Mouse (Mus musculus): ENCODE data around the gene Armc12. TPM values are rescaled to one million over a fixed set of nuclear protein-coding genes. Genes with fewer than 3 reads are reported as not detected.

Gene Armc12
- polyA plus RNA-seq, 1 experiment from 2014 or later = not detected

DNA sequence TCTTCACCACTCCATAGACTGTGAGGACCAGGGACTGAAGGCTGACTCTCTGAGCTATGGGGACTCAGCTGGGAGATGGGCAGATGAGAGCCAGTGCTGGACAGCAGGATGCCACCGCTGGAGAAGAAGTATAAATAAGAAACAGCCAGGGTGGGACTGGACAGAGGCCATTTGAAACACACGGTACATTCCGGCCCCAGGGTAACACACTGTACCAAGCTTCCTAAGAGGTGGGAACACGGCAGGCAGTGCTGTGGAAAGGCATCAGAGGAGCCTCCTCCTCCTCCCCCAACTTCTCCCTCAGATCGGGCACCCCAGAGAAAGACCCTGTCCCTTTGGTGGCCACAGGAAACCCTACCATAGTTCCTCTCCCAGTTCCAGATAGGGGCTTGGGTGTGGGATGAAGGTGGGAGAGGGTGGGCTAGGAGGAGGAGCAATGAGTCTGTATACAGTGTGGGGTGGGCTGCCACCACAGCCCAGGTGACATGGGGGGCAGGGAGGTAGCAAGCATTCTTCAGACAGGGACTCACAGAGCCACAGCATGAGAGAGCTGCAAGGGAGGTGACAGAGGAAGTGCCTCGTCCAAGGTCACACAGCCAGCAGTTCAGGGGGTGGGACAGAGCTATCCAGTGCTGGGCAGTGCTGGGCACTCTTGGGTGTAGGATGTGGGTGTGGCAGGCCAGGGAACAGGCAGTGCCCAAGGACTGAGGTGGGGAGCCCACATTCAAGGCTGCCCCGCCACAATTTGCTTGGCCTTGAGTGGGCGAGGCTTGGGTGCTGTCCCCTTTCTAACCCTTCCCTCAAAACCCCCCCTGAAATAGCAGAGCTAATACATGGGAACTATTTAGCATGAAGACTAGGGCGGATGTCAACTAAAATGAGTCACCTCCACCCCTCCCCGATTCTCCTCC, 14.9 kb upstream of the Armc12 start:
- H3K4me3 ChIP-seq = no peak overlapping the region

DNA sequence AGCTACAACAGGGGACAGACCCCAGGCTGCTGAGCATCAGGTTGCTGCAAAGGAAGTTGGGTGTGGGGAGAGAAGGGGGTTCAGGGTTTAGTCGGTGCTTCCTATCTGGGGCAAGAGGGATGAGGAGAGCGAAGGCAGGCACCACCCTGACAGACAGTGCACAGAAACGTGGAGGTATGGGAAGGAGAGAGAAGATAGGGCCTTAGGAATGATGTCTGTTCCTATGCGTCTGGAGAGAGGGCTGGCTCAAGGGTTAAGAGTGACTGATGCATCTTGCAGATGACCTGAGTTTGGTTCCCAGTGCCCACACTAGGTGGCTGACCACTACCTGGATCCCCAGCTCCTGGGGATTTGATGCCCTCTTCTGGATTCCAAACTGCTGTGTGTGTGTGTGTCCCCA, 13.7 kb upstream of the Armc12 start:
- WGBS = 54% methylated on average over 4 of the region's 4 CpGs
- Histone ChIP-seq H3K36me3 (no peaks in the 10 kb centered on the region), H3K27me3 (peaks cover 4% of the 10 kb centered on the region; the same call in 1 of the 2 replicates), H3K4me3 (peak overlapping the region; percentile 45), H3K27ac (peak overlapping the region; percentile 94), H3K9me3 (no peaks in the 10 kb centered on the region), H3K4me2 (peak overlapping the region; percentile 86), H3K9ac (no peak overlapping the region; the same call in 1 of the 2 replicates), H3K4me1 (peaks cover 58% of the 10 kb centered on the region)
- no peak for ATAC-seq (ENCODE audit: borderline replicate concordance, extremely low read depth, low FRiP score, low TSS enrichment)

More for the DNA sequence above, 14.9 kb upstream of the Armc12 start:
- H3K9me3 ChIP-seq = no peaks in the 10 kb centered on the region
- no peak for ATAC-seq (ENCODE audit: borderline replicate concordance, extremely low read depth, low FRiP score, low TSS enrichment)
- H3K27ac ChIP-seq = no peak overlapping the region; the same call in 1 of the 2 replicates
- H3K4me1 ChIP-seq = peaks cover 64% of the 10 kb centered on the region
- 47% methylated on average over 10 of the region's 10 CpGs for WGBS
- H3K27me3 ChIP-seq = no peaks in the 10 kb centered on the region; the same call in 1 of the 2 replicates
- no peak overlapping the region for H3K4me2 ChIP-seq
- H3K9ac ChIP-seq = no peak overlapping the region
- H3K36me3 ChIP-seq = no peaks in the 10 kb centered on the region

DNA sequence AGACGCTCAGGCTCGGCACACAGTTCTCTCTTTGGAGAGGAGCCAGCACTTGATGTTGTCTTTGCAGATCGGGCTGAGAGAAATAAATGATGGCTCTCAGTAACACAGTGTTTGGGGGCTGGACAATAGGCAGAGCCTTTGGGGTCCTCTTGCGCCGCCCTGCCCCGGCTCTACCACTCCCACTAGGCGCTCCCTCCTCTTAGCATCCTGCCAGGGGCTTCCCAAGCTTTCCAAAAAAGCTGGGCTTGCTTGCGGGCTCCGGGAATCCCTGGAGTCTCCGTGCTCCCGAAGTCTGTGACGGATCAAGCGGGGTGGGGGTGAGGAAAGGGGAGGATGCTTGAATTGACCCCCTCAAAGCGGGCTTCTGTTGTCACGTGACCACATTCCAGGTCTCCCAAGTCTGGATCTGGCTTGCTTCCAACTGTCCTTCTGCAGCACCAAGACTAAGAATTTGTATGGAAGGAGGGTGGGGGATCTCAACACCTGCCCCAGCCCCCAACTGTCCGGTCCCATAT, 13.1 kb upstream of the Armc12 start, which contains the start of gene Fkbp5:
Gene Fkbp5 (minus strand): TSS at position 87 of the 515 bp plus-strand sequence.
- Histone ChIP-seq H3K27me3 (peaks cover 4% of the 10 kb centered on the region; the same call in 1 of the 2 replicates), H3K27ac (peak within 1 kb of the TSS; percentile 94), H3K9me3 (no peaks in the 10 kb centered on the region), H3K4me3 (peak within 1 kb of the TSS; percentile 45), H3K4me2 (peak within 1 kb of the TSS; percentile 86), H3K9ac (peak within 1 kb of the TSS; percentile 55), H3K36me3 (no peaks in the 10 kb centered on the region), H3K4me1 (peaks cover 57% of the 10 kb centered on the region)
- WGBS = 2% methylated on average over 16 of the region's 16 CpGs
- ATAC-seq (ENCODE audit: borderline replicate concordance, extremely low read depth, low FRiP score, low TSS enrichment) = peak; percentile 85

DNA sequence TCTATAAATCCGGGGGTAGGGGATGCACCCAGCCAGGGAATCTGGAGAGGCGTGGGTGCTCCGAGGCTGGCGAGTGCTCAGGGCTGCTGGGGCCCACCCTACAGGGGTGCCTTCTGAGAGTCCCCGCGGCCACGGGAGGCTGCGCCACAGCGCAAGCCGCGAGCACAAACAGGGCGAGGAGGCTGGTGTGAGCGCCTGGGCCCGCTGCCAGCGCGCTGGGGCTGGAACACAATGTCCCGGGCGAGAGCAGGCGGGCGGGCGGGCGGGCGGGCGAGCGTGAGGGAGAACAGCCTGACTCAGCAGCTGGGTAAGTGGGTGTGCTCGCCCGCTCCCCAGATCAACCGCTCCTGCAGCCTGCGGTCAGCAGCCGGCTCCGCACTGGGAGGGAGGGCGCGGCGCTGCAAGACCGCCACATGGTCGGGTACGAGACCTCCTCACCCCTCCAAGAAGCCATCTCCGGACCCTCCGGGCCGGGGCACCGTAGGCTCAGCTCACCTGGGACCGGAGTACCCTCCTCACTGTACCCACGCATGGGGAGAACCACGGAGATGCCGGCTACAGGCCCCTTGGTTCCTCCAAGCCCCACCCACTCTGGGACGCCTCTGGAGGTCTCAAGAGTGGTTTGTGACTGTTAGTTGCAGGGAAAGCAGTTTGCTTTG, 12.5 kb upstream of the Armc12 start:
- Histone ChIP-seq H3K27me3 (peaks cover 4% of the 10 kb centered on the region; the same call in 1 of the 2 replicates), H3K9ac (peak overlapping the region; percentile 55), H3K4me2 (peak overlapping the region; percentile 86), H3K9me3 (no peaks in the 10 kb centered on the region), H3K27ac (peak overlapping the region; percentile 94), H3K36me3 (no peaks in the 10 kb centered on the region), H3K4me3 (peak overlapping the region; percentile 45), H3K4me1 (peaks cover 52% of the 10 kb centered on the region)
- peak; percentile 85 for ATAC-seq (ENCODE audit: borderline replicate concordance, extremely low read depth, low FRiP score, low TSS enrichment)
- WGBS = under 1% methylated on average over 32 of the region's 46 CpGs

DNA sequence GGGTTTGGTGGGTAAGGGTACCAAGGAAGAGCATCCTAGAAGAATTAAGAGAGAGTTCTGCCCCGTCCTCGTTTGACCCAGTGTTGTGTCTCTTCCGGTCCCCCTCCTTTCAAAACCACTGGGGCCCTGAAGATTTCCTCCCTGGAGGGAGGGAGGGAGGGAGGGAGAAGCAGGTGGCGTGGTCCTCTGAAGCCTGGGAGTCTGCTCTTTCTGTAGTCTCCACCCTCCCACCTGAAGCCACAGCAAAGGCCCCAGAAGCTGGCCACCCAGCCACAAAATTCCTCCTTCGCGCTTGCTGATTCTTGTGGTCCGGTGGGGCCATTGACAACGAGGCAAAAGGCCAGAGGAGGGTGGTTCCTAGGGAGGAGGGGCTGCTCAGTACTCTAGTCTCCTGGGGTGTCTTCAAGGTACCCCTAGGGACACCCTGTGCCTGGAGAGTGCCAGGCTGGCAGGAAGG, 12.0 kb upstream of the Armc12 start:
- Histone ChIP-seq H3K4me3 (peak overlapping the region; percentile 45), H3K36me3 (no peaks in the 10 kb centered on the region), H3K9ac (peak overlapping the region; percentile 55; the same call in 1 of the 2 replicates), H3K27ac (peak overlapping the region; percentile 94), H3K4me2 (peak overlapping the region; percentile 86), H3K9me3 (no peaks in the 10 kb centered on the region), H3K4me1 (peaks cover 56% of the 10 kb centered on the region), H3K27me3 (peaks cover 4% of the 10 kb centered on the region; the same call in 1 of the 2 replicates)
- WGBS = 23% methylated on average over 8 of the region's 8 CpGs
- ATAC-seq (ENCODE audit: borderline replicate concordance, extremely low read depth, low FRiP score, low TSS enrichment) = no peak

DNA sequence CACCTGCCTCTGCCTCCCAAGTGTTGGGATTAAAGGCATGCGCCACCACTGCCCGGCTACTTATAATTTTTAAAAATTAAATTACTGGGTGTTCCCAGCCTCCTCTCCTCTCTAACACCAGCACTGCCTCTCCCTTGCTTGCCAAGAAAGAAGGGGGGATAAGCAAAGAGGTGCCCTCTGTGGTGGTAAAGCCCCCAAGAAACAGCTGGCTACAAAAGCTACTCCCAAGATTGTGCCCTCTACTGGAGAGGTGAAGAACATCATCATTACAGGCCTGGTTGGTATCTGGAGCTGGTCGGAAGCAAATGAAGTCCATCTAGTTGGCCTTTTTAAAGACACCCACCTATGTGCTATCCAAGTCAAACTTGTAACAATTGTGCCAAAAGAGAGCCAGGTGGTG, 10.8 kb upstream of the Armc12 start:
- 87% methylated on average over 3 of the region's 3 CpGs for WGBS
- ATAC-seq (ENCODE audit: borderline replicate concordance, extremely low read depth, low FRiP score, low TSS enrichment) = no peak
- Histone ChIP-seq H3K36me3 (no peaks in the 10 kb centered on the region), H3K4me2 (no peak overlapping the region), H3K9me3 (no peaks in the 10 kb centered on the region), H3K4me1 (peaks cover 56% of the 10 kb centered on the region), H3K4me3 (no peak overlapping the region), H3K27me3 (peaks cover 4% of the 10 kb centered on the region; the same call in 1 of the 2 replicates), H3K9ac (no peak overlapping the region), H3K27ac (no peak overlapping the region)

DNA sequence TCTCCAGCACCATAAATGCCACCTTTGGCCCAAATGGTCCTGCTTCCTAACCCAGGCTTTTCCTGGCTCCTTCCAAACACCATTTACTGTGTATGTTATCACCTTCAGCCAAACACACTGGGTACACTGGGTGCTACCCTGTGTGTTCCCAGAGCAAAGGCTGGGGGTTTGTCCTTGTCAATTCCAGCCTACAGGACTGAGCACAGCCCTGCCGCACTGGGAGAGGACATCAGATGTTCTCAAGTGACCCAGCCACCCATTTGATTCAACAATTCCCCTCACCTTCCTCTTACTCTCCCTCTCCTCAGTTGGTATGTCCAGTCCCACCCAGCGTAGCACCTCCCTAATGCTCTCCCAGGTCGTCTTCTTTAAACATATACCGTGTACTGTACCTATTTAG, 10.0 kb upstream of the Armc12 start:
- 71% methylated on average over 4 of the region's 4 CpGs for WGBS
- Histone ChIP-seq H3K4me3 (no peak overlapping the region), H3K9ac (no peak overlapping the region), H3K4me1 (peaks cover 52% of the 10 kb centered on the region), H3K27me3 (peaks cover 4% of the 10 kb centered on the region; the same call in 1 of the 2 replicates), H3K36me3 (no peaks in the 10 kb centered on the region), H3K4me2 (no peak overlapping the region), H3K27ac (no peak overlapping the region), H3K9me3 (no peaks in the 10 kb centered on the region)
- ATAC-seq (ENCODE audit: borderline replicate concordance, extremely low read depth, low FRiP score, low TSS enrichment) = no peak

DNA sequence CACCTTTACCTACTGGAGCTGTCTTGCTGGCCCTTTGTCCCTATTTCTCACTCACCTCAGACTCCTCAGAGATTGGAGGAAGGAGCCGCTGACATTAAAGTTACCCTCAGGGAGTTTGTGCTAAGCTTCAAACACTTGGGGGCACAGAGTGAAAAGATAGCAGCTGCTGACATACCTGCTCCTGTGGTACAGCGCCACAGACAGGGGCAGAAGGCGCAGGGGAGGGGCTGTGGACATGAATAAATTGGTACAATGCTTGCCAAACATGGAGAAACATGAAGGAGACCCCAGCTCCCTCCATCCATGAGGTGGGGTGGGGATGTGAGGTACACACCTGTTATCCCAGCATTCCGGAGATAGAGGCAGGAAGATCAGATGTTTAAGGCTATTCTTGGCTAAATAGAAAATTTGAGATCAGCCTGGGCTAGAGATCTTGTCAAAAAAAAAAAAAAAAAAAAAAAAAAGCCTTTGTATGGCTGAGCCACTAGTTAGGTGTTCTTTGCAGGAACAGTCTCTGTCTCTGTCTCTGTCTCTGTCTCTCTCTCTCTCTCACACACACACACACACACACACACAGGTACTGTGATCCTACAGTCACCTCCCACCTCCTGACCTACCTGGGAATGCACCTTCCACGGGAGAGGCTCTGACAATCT, 9.4 kb upstream of the Armc12 start:
- Histone ChIP-seq H3K4me3 (no peak overlapping the region), H3K9ac (no peak overlapping the region), H3K9me3 (no peaks in the 10 kb centered on the region), H3K27ac (no peak overlapping the region), H3K27me3 (peaks cover 4% of the 10 kb centered on the region; the same call in 1 of the 2 replicates), H3K36me3 (no peaks in the 10 kb centered on the region), H3K4me1 (peaks cover 46% of the 10 kb centered on the region), H3K4me2 (no peak overlapping the region)
- ATAC-seq (ENCODE audit: borderline replicate concordance, extremely low read depth, low FRiP score, low TSS enrichment) = no peak
- 53% methylated on average over 5 of the region's 5 CpGs for WGBS

DNA sequence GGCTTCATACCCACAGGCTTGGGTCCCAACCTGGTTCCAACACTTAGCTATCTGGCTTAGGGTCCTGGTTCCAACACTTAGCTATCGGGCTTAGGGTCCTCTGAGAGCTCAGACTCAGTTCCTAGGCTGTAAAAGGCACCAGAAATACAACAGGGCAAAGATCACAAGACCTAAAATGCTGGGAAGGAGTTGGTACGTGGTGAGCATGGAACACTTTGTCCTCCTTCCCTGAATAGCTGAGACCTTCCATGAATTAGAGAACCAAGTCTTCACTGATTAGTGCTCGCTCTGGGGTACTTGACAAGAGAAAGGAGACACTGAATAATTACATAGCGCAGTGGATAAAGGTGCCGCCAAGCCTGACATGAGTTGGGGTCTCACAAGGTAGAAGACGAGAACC, 8.7 kb upstream of the Armc12 start:
- H3K9me3 ChIP-seq = no peaks in the 10 kb centered on the region
- peaks cover 4% of the 10 kb centered on the region; the same call in 1 of the 2 replicates for H3K27me3 ChIP-seq
- no peaks in the 10 kb centered on the region for H3K36me3 ChIP-seq
- H3K27ac ChIP-seq = 0 out of 2 replicates have a peak overlapping the region, but pooled peaks have one; percentile 86
- no peak overlapping the region; the same call in 1 of the 2 replicates for H3K9ac ChIP-seq
- no peak for ATAC-seq (ENCODE audit: borderline replicate concordance, extremely low read depth, low FRiP score, low TSS enrichment)
- H3K4me3 ChIP-seq = peak overlapping the region; percentile 54; the same call in 1 of the 2 replicates
- H3K4me2 ChIP-seq = peak overlapping the region; percentile 95
- 40% methylated on average over 6 of the region's 6 CpGs for WGBS
- peaks cover 39% of the 10 kb centered on the region for H3K4me1 ChIP-seq

DNA sequence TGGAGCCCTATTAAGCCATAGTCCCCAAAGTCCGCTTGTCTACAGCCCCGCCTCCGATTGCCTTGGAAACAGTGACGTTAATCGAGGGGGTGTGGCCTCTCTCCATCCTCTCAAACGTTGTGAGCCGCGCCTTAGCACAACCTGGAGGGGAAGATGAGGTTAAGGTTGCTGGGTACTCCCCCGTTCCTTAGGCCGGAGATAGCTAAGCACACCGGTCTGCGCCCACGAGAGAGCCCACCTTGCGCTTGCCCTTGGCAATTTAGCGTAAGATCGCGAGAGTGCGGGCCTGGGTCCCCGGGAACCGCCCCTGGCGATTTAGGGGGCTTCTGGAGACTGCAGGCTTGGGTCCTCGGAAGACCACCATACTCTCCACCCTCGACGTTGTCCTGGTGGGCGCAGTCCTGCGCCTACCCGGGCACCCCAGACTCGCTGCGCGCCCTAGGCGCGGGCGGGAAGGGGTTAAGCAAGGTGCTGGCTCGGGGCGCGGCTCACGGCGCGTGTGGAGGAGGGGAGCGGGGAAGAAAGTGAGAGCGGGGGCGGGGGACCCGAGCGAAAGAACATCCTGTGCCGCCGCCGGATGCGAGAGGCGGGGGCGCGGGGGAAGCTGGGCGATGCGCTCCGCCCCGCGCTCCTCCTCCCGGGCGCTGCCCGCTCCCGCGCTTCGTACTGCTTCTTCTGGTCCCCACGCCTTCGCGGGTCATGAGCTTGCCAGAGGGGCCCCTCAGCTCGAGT, 7.8 kb upstream of the Armc12 start:
- peak overlapping the region; percentile 86 for H3K27ac ChIP-seq
- H3K9ac ChIP-seq = peak overlapping the region; percentile 50
- peak overlapping the region; percentile 54 for H3K4me3 ChIP-seq
- H3K4me2 ChIP-seq = peak overlapping the region; percentile 95
- no peaks in the 10 kb centered on the region for H3K36me3 ChIP-seq
- H3K27me3 ChIP-seq = peaks cover 4% of the 10 kb centered on the region; the same call in 1 of the 2 replicates
- peaks cover 38% of the 10 kb centered on the region for H3K4me1 ChIP-seq
- under 1% methylated on average over 64 of the region's 66 CpGs for WGBS
- H3K9me3 ChIP-seq = no peaks in the 10 kb centered on the region
- ATAC-seq (ENCODE audit: borderline replicate concordance, extremely low read depth, low FRiP score, low TSS enrichment) = peak; percentile 84
